Mouse (Mus musculus) kidney, embryonic 16.5 days (tissue): ENCODE measurements around the gene Svs1. TPM values are rescaled to one million over a fixed set of nuclear protein-coding genes. Genes with fewer than 3 reads are reported as not detected.

ENCODE experiments used
- ATAC-seq: fragments of 200-750 bp; cut with Nextera tagmentation; 2 replicates; pipeline ENCODE4 v1.8.0; 2017; ENCODE audit warnings: moderate TSS enrichment; ENCODE audit not compliant: low FRiP score, low TSS enrichment
- H3K27ac ChIP-seq: fragments of 300-500 bp; sonication (generic); 2 replicates; pipeline ENCODE4 v1.5.1; 2014; ENCODE audit warnings: low read length
- H3K27me3 ChIP-seq: fragments of 300-500 bp; sonication (generic); 2 replicates; pipeline ENCODE4 v1.6.1; 2014; ENCODE audit warnings: low read length, control low read depth, mixed read lengths; ENCODE audit not compliant: insufficient read depth
- H3K36me3 ChIP-seq: fragments of 300-500 bp; sonication (generic); 2 replicates; pipeline ENCODE4 v1.6.1; 2014; ENCODE audit warnings: low read length, control low read depth, mixed read lengths; ENCODE audit not compliant: insufficient read depth
- H3K4me1 ChIP-seq: fragments of 300-500 bp; sonication (generic); 2 replicates; pipeline ENCODE4 v1.6.1; 2014; ENCODE audit warnings: low read length, control low read depth, mixed read lengths; ENCODE audit not compliant: insufficient read depth
- H3K4me2 ChIP-seq: fragments of 300-500 bp; sonication (generic); replicated peaks from 2 replicates; pipeline ENCODE4 v1.6.1; 2014; ENCODE audit warnings: low read depth, low read length
- H3K4me3 ChIP-seq: fragments of 300-500 bp; sonication (generic); 2 replicates; pipeline ENCODE4 v1.5.1; 2014; ENCODE audit warnings: mild to moderate bottlenecking, low read length
- H3K9ac ChIP-seq: fragments of 300-500 bp; sonication (generic); replicated peaks from 2 replicates; pipeline ENCODE4 v1.6.1; 2014; ENCODE audit warnings: low read length
- H3K9me3 ChIP-seq: fragments of 300-500 bp; sonication (generic); 2 replicates; pipeline ENCODE4 v1.6.1; 2016; ENCODE audit warnings: low read length, control low read depth
- WGBS: fragments of 180-500 bp; shearing (Covaris S2); extraction: QIAGEN DNeasy Blood & Tissue Kit; methylation state at CpG from one replicate; pipeline ENCODE4 v1.1.7; 2014; 5-methylcytosine and 5-hydroxymethylcytosine counted together
- polyA plus RNA-seq: library from polyadenylated mRNA; unstranded; fragments of >200 nt; fragmentation: Nextera tagmentation; extraction: Ambion mirVana; gene quantifications from 2 replicates; pipeline ENCODE4 v1.2.1, GENCODE M21; 2015

The Svs1 gene
- polyA plus RNA-seq, 1 experiment from 2014 or later: not detected

GRCm38 (mm10) chr6:49036275-49037267 lies 49.9 kb downstream of the Svs1 start, which contains the start of gene Gpnmb:
TSS of gene Gpnmb (plus strand) at chr6:49036546.
- Histone ChIP-seq H3K36me3 (no peaks in the 10 kb centered on the region), H3K9me3 (no peaks in the 10 kb centered on the region), H3K9ac (no peak within 1 kb of the TSS), H3K4me1 (0 out of 2 replicates have a peak, but pooled peaks cover 8% of the 10 kb centered on the region), H3K27ac (no peak within 1 kb of the TSS), H3K4me3 (peak within 1 kb of the TSS; percentile 13; the same call in 1 of the 2 replicates), H3K27me3 (no peaks in the 10 kb centered on the region), H3K4me2 (peak within 1 kb of the TSS; percentile 37)
- 39% methylated on average over 28 of the region's 28 CpGs for WGBS
- no peak for ATAC-seq

DNA sequence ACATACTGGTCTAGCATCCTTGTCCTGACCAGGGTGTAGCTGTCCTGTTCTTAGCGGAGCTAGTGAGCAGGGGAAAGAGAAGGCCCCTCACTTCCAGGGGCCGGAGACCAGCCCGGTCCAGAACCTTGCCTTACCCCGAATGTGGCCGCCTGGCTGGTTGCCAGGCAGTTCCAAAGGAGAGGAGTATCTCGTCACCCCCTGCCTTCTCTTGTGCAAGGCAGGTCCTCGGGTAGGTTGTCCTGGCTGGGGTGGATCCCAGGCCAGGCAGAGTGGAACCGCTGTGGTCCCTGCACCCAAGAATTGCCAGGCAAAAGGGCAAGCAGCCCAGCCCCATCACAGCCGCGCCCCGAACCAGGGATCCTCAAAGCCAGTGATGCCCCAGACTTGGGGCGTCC lies 50.6 kb downstream of the Svs1 start:
- H3K9me3 ChIP-seq: no peaks in the 10 kb centered on the region
- WGBS: 78% methylated on average over 12 of the region's 12 CpGs
- no peak overlapping the region for H3K9ac ChIP-seq
- H3K4me2 ChIP-seq: no peak overlapping the region
- ATAC-seq: peak; percentile 31; the same call in 1 of the 2 replicates
- no peak overlapping the region for H3K27ac ChIP-seq
- 0 out of 2 replicates have a peak, but pooled peaks cover 8% of the 10 kb centered on the region for H3K4me1 ChIP-seq
- H3K36me3 ChIP-seq: no peaks in the 10 kb centered on the region
- no peak overlapping the region for H3K4me3 ChIP-seq
- H3K27me3 ChIP-seq: no peaks in the 10 kb centered on the region

DNA sequence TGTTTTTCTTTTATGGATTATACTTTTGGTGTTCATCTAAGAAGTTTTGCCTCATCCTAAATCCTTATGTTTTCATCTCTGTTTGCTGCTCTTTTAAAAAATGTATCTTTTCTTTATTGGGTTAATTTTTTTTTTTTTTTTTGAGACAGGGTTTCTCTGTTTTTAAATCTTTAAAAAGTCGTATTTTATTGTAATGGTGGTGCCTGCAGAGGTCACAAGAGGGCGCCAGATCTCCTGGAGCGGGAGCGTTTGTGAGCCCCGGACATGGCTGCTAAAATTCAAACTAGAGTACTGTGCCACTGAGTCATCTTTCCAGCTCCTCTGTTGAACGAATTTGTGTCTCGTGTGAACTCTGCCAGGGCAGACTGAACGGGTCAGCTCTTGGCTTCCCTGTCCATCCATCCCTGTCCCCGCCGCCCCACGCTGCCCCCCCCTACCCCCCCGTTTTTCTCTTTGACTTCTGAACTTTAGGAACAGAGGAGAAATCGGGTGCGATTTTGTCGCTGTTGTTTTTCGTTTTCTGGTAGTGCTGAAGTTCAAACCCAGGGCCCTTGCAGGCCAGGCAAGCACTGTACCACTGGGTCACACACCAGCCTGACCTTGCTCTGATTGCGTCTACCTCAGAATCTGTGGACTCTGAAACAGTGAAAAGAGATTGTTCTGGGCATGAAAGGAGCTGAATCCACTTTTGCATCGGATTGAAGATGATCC lies 53.0 kb downstream of the Svs1 start:
- Histone ChIP-seq H3K9me3 (no peaks in the 10 kb centered on the region), H3K4me1 (0 out of 2 replicates have a peak, but pooled peaks cover 8% of the 10 kb centered on the region), H3K4me2 (peak overlapping the region; percentile 49), H3K27me3 (no peaks in the 10 kb centered on the region), H3K9ac (peak overlapping the region; percentile 61; the same call in 1 of the 2 replicates), H3K4me3 (peak overlapping the region; percentile 39), H3K36me3 (no peaks in the 10 kb centered on the region), H3K27ac (no peak overlapping the region)
- no peak; the same call in 1 of the 2 replicates for ATAC-seq
- 13% methylated on average over 18 of the region's 18 CpGs for WGBS

Other genes with a start within 250 kb of the Svs1 start
- 39.5 and 43.2 TPM in 2 replicates for gene Gimap1, start 247.8 kb upstream of the Svs1 start, polyA plus RNA-seq
- gene Gimap5, start 240.7 kb upstream of the Svs1 start, polyA plus RNA-seq: 18.0 and 19.9 TPM in 2 replicates
- gene Gimap3, start 216.0 kb upstream of the Svs1 start, polyA plus RNA-seq: 0.19 TPM in 1 of 2 replicates, not detected in the other
- 194 and 227 TPM in 2 replicates for gene Tmem176a, start 145.9 kb upstream of the Svs1 start, polyA plus RNA-seq
- 479 and 496 TPM in 2 replicates for gene Tmem176b, start 145.4 kb upstream of the Svs1 start, polyA plus RNA-seq
- gene Aoc1, start 114.0 kb upstream of the Svs1 start, polyA plus RNA-seq: 4.7 and 6.0 TPM in 2 replicates
- not detected in 2 replicates for gene 1600015I10Rik, start 57.0 kb upstream of the Svs1 start, polyA plus RNA-seq
- not detected in 2 replicates for gene Doxl2, start 11.9 kb upstream of the Svs1 start, polyA plus RNA-seq
- 0.26 and 0.39 TPM in 2 replicates for gene Gpnmb, start 49.7 kb downstream of the Svs1 start, polyA plus RNA-seq
- 62.8 and 72.2 TPM in 2 replicates for gene Malsu1, start 86.9 kb downstream of the Svs1 start, polyA plus RNA-seq
- gene Igf2bp3, start 228.1 kb downstream of the Svs1 start, polyA plus RNA-seq: 40.8 and 44.4 TPM in 2 replicates